In genomic region chr2:22744121-22744761, GRCm38 (mm10) we compare ENCODE assay signal across 8 mouse cellular contexts. TPM values are rescaled to one million over a fixed set of nuclear protein-coding genes. Genes with fewer than 3 reads are reported as not detected.
DNase-seq lines count a peak whose midpoint lies in the region; ATAC-seq and TF ChIP-seq lines count a peak whose summit lies in the region.
"Had no signal": no experiment of that assay in that cellular context is flagged by ENCODE, and none has a peak within 500 bp of the region (broad histone marks: within the 10 kb centered on the region; RNA-seq: fewer than 3 reads in every experiment).

No protein-coding gene starts in this region.

- ATAC-seq in hindbrain, embryonic 16.5 days = no peak
- no peak for ATAC-seq in hindbrain, embryonic 14.5 days (ENCODE audit: low FRiP score)

- no peak for TF ChIP-seq EP300 in ES-Bruce4 (IDR thresholded peaks at IDR 0.05; ENCODE audit: insufficient read depth, low read depth, low read length)

- TF ChIP-seq CTCF in ES-Bruce4 (IDR thresholded peaks at IDR 0.05; ENCODE audit: low read depth, low read length) = no peak

- H3K27ac ChIP-seq in hindbrain, embryonic 16.5 days (ENCODE audit: low read depth, low read length) = 0 out of 2 replicates have a peak overlapping the region, but pooled peaks have one; percentile 14
- no peak overlapping the region for H3K27ac ChIP-seq in hindbrain, embryonic 14.5 days
- no peak overlapping the region for H3K27ac ChIP-seq in ES-Bruce4 (ENCODE audit: insufficient read depth, low read length)
- H3K27ac ChIP-seq: limb, embryonic 12.5 days had no signal

- no peaks in the 10 kb centered on the region for H3K9me3 ChIP-seq in hindbrain, embryonic 16.5 days (ENCODE audit: control insufficient read depth, low read length)
- H3K9me3 ChIP-seq in hindbrain, embryonic 14.5 days (ENCODE audit: control insufficient read depth, low read length) = no peaks in the 10 kb centered on the region
- H3K9me3 ChIP-seq in ES-Bruce4 (replicated peaks; ENCODE audit: control insufficient read depth, insufficient read depth, low read length, poor library complexity, severe bottlenecking) = peaks cover under 1% of the 10 kb centered on the region; the same call in 1 of the 2 replicates
- H3K9me3 ChIP-seq: limb, embryonic 12.5 days had no signal

- no peak overlapping the region for H3K4me2 ChIP-seq in hindbrain, embryonic 16.5 days (ENCODE audit: low read length)
- H3K4me2 ChIP-seq in hindbrain, embryonic 14.5 days (replicated peaks) = no peak overlapping the region
- H3K4me2 ChIP-seq: limb, embryonic 12.5 days had no signal

- H3K4me1 ChIP-seq in hindbrain, embryonic 16.5 days (ENCODE audit: control insufficient read depth, insufficient read depth, low read depth, low read length) = no peaks in the 10 kb centered on the region
- H3K4me1 ChIP-seq in hindbrain, embryonic 14.5 days (replicated peaks; ENCODE audit: control insufficient read depth, insufficient read depth, low read length) = no peaks in the 10 kb centered on the region
- no peaks in the 10 kb centered on the region for H3K4me1 ChIP-seq in ES-Bruce4 (ENCODE audit: control insufficient read depth, insufficient read depth, low read length)
- H3K4me1 ChIP-seq: limb, embryonic 12.5 days had no signal

- H3K36me3 ChIP-seq in hindbrain, embryonic 16.5 days (ENCODE audit: control insufficient read depth, insufficient read depth, low read length) = no peaks in the 10 kb centered on the region
- no peaks in the 10 kb centered on the region for H3K36me3 ChIP-seq in hindbrain, embryonic 14.5 days (replicated peaks; ENCODE audit: control insufficient read depth, insufficient read depth)
- H3K36me3 ChIP-seq in ES-Bruce4 (ENCODE audit: control insufficient read depth, insufficient read depth, low read length, poor library complexity, severe bottlenecking) = no peaks in the 10 kb centered on the region
- H3K36me3 ChIP-seq: limb, embryonic 12.5 days had no signal

- H3K9ac ChIP-seq in hindbrain, embryonic 16.5 days (ENCODE audit: low read depth, low read length) = no peak overlapping the region
- H3K9ac ChIP-seq in hindbrain, embryonic 14.5 days = no peak overlapping the region
- no peak overlapping the region; the same call in none of the 2 replicates for H3K9ac ChIP-seq in ES-Bruce4 (ENCODE audit: low read depth, poor library complexity, severe bottlenecking)
- H3K9ac ChIP-seq: limb, embryonic 12.5 days had no signal

- no peaks in the 10 kb centered on the region for H3K27me3 ChIP-seq in hindbrain, embryonic 16.5 days (replicated peaks; ENCODE audit: control insufficient read depth, insufficient read depth, low read length)
- no peaks in the 10 kb centered on the region for H3K27me3 ChIP-seq in hindbrain, embryonic 14.5 days (ENCODE audit: control insufficient read depth, insufficient read depth, low read length)
- H3K27me3 ChIP-seq in ES-Bruce4 (ENCODE audit: control insufficient read depth, insufficient read depth, low read length, poor library complexity, severe bottlenecking) = peaks cover 2% of the 10 kb centered on the region; the same call in 1 of the 2 replicates

- H3K4me3 ChIP-seq in hindbrain, embryonic 16.5 days (ENCODE audit: low read length) = no peak overlapping the region
- H3K4me3 ChIP-seq in hindbrain, embryonic 14.5 days (replicated peaks; ENCODE audit: low read length) = no peak overlapping the region
- peak overlapping the region; percentile 65 for H3K4me3 ChIP-seq in ES-Bruce4 (ENCODE audit: low read depth, low read length)
- H3K4me3 ChIP-seq: limb, embryonic 12.5 days had no signal

- WGBS in hindbrain, embryonic 16.5 days = under 1% methylated on average over 25 of the region's 38 CpGs
- WGBS in hindbrain, embryonic 14.5 days = 1% methylated on average over 21 of the region's 38 CpGs

- TF ChIP-seq POLR2A in ES-Bruce4 (IDR thresholded peaks at IDR 0.05; ENCODE audit: insufficient read depth, low read length) = no peak

- no peak for DNase-seq in hindbrain, embryonic 14.5 days (ENCODE audit: low spot score)
- DNase-seq in adrenal gland, postnatal 25 days = peak; percentile 10
- peak; percentile 59 for DNase-seq in kidney, postnatal 14 days
- peak; percentile 15 to 23 for DNase-seq in spleen, postnatal 14 days (ENCODE audit: low spot score in 2 of 2)
- DNase-seq in frontal cortex, postnatal 36 days (ENCODE audit: low spot score in 2 of 2) = no peak

RNA-seq across cellular contexts. Expression of gene Apbb1ip, which starts 29.7 kb away (rescaled TPM):
- 0.86 and 2.1 TPM in 2 replicates for polyA plus RNA-seq in hindbrain, embryonic 16.5 days (2015; fragmentation: Nextera tagmentation; extraction: Ambion mirVana)
- 0.47 and 1.0 TPM in 2 replicates for polyA plus RNA-seq in hindbrain, embryonic 14.5 days (2014; fragmentation: Nextera tagmentation; extraction: Ambion mirVana)
- 0.32 and 0.57 TPM in 2 replicates for polyA plus RNA-seq in ES-Bruce4 (2011; ENCODE audit: insufficient read depth, insufficient read length, low read depth, missing spikeins)
- total RNA-seq in adrenal gland, postnatal 25 days (2021) = 1.8 and 2.4 TPM in 2 replicates

Comparison
In these comparisons a context has a peak if more than half of its experiments do, and no peak if none do; other contexts are left out.
1. DNase-seq: peak in adrenal gland, postnatal 25 days (single experiment), kidney, postnatal 14 days (single experiment) and spleen, postnatal 14 days (2 of 2); none in hindbrain, embryonic 14.5 days (single experiment) and frontal cortex, postnatal 36 days (0 of 2).